Mouse (Mus musculus) myocyte (in vitro differentiated cells): ENCODE results near the gene Slc29a1.

Source experiments
- CEBPB ChIP-seq: IDR thresholded peaks from 2 replicates; pipeline ENCODE4 v1.6.1; 2011; ENCODE audit warnings: mild to moderate bottlenecking, moderate library complexity; ENCODE audit not compliant: poor library complexity, insufficient read depth, severe bottlenecking
- E2F4 ChIP-seq: IDR thresholded peaks from one replicate; pipeline ENCODE4 v1.6.1; 2011; ENCODE audit warnings: mild to moderate bottlenecking, control low read depth, moderate library complexity; ENCODE audit not compliant: insufficient read depth
- MAX ChIP-seq: IDR thresholded peaks from one replicate; pipeline ENCODE4 v1.6.1; 2011; ENCODE audit warnings: low read depth, mild to moderate bottlenecking, control low read depth
- MYOG ChIP-seq, 3 experiments: IDR thresholded peaks; one replicate each; pipeline ENCODE4 v1.6.1; 2011; ENCODE audit warnings: control low read depth in 2 of 3, low read depth in 2 of 3, mild to moderate bottlenecking in 2 of 3; ENCODE audit not compliant: insufficient read length in 2 of 3, control insufficient read depth in 1 of 3, insufficient read depth in 1 of 3
- POLR2A ChIP-seq: IDR thresholded peaks from one replicate; pipeline ENCODE4 v1.6.1; 2011; ENCODE audit warnings: low read depth, mild to moderate bottlenecking, control low read depth, moderate library complexity; ENCODE audit not compliant: insufficient read length
- POLR2AphosphoS2 ChIP-seq: IDR thresholded peaks from one replicate; pipeline ENCODE4 v1.6.1; 2011; ENCODE audit warnings: low read depth, control low read depth; ENCODE audit not compliant: insufficient read length
- REST ChIP-seq: IDR thresholded peaks from one replicate; pipeline ENCODE4 v1.6.1; 2011; ENCODE audit warnings: mild to moderate bottlenecking, control low read depth, moderate library complexity; ENCODE audit not compliant: insufficient read depth, insufficient read length
- TCF12 ChIP-seq: IDR thresholded peaks from one replicate; pipeline ENCODE4 v1.6.1; 2011; ENCODE audit warnings: mild to moderate bottlenecking, control low read depth; ENCODE audit not compliant: poor library complexity, insufficient read depth, severe bottlenecking
- TCF3 ChIP-seq: IDR thresholded peaks from one replicate; pipeline ENCODE4 v1.6.1; 2011; ENCODE audit warnings: low read depth, control low read depth; ENCODE audit not compliant: insufficient read length
- USF1 ChIP-seq: IDR thresholded peaks from one replicate; pipeline ENCODE4 v1.6.1; 2011; ENCODE audit warnings: low read depth, mild to moderate bottlenecking, control low read depth, moderate library complexity

GRCm38 (mm10) chr17:45634033-45634432 lies 34.6 kb upstream of the Slc29a1 start:
- no peak for TF ChIP-seq POLR2A
- no peak for TF ChIP-seq CEBPB
- no peak for TF ChIP-seq TCF12
- no peak for TF ChIP-seq TCF3
- TF ChIP-seq POLR2AphosphoS2: no peak
- TF ChIP-seq USF1: no peak
- no peak for TF ChIP-seq REST
- TF ChIP-seq MYOG (IDR thresholded peaks at IDR 0.05; ENCODE audit: control insufficient read depth in 1 of 3, insufficient read depth in 1 of 3, insufficient read length in 2 of 3, low read depth in 2 of 3): no peak
- TF ChIP-seq MAX: no peak
- no peak for TF ChIP-seq E2F4
